Mouse (Mus musculus) macrophage (primary cell): ENCODE data around the gene Rab6b. TPM values are rescaled to one million over a fixed set of nuclear protein-coding genes. Genes with fewer than 3 reads are reported as not detected.

Source experiments
- H3K27ac ChIP-seq: fragments of 350-480 bp; formaldehyde crosslinking; 2 replicates; pipeline ENCODE4 v1.9.0; 2021
- H3K36me3 ChIP-seq: fragments of 350-480 bp; formaldehyde crosslinking; 2 replicates; pipeline ENCODE4 v1.9.0; 2021; ENCODE audit errors: inconsistent target
- H3K4me3 ChIP-seq: fragments of 350-480 bp; formaldehyde crosslinking; 2 replicates; pipeline ENCODE4 v1.9.0; 2021; ENCODE audit errors: inconsistent target
- H3K79me2 ChIP-seq: fragments of 350-480 bp; formaldehyde crosslinking; 2 replicates; pipeline ENCODE4 v1.9.0; 2021; ENCODE audit errors: inconsistent target
- WGBS: methylation state at CpG from one replicate; pipeline ENCODE4 v1.1.7; 2026; ENCODE audit warnings: inconsistent platforms; ENCODE audit not compliant: missing documents; 5-methylcytosine and 5-hydroxymethylcytosine counted together
- polyA plus RNA-seq: library from polyadenylated mRNA; stranded (reverse); fragments of 250-400 nt; gene quantifications from 3 replicates; pipeline ENCODE4 v1.2.4, GENCODE M21; 2018; ENCODE audit warnings: inconsistent platforms

The Rab6b gene
- polyA plus RNA-seq, 1 experiment from 2014 or later: 3.2 TPM

DNA sequence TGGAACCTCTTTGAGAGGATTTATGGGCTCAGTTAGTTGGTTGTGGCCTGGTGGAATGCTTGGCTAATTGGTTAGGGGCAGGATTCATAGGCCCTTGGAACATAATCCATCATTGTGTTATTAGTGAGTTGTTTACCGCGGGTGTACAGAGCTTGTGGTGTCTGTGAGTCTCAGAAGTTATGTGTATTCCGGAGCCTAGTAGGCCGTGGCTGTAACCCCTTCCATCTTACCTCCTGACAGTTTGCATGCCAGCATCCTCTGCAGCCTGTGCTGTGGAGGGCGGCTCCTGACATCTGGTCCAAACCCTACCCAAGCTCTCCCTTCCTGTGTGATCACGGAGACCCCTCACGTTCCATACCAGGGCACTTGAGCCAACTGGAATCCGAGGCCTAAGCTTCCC lies 2.7 kb downstream of the Rab6b start:
- Histone ChIP-seq H3K36me3 (no peaks in the 10 kb centered on the region), H3K4me3 (no peak overlapping the region), H3K79me2 (no peaks in the 10 kb centered on the region), H3K27ac (no peak overlapping the region)
- 92% methylated on average over 8 of the region's 8 CpGs for WGBS

DNA sequence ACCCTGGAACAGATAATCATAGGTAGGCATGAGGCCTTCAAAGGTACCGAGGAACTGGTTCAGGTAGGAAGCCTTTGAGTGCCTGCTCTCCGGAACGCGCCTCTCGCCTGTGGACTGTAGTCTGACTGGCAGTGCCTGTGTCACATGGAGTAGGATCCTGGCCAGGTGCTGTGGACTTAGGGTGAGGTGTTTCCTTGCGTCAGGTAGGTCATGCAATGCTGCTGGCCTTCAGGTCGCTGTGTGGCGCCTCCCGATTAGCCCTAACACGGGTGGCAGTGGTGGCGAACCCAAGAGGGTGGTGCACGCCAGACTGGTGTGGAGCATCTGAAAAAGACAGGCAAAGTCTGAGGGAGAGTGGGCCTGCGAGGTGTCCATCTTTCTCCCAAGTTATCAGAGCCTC lies 3.3 kb downstream of the Rab6b start:
- 96% methylated on average over 13 of the region's 13 CpGs for WGBS
- no peaks in the 10 kb centered on the region for H3K79me2 ChIP-seq
- H3K4me3 ChIP-seq: no peak overlapping the region
- H3K36me3 ChIP-seq: no peaks in the 10 kb centered on the region
- H3K27ac ChIP-seq: no peak overlapping the region

GRCm38 (mm10) chr9:103116941-103117340 lies 5.4 kb downstream of the Rab6b start:
- Histone ChIP-seq H3K79me2 (no peaks in the 10 kb centered on the region), H3K36me3 (no peaks in the 10 kb centered on the region), H3K4me3 (no peak overlapping the region), H3K27ac (no peak overlapping the region)
- 73% methylated on average over 4 of the region's 4 CpGs for WGBS

DNA sequence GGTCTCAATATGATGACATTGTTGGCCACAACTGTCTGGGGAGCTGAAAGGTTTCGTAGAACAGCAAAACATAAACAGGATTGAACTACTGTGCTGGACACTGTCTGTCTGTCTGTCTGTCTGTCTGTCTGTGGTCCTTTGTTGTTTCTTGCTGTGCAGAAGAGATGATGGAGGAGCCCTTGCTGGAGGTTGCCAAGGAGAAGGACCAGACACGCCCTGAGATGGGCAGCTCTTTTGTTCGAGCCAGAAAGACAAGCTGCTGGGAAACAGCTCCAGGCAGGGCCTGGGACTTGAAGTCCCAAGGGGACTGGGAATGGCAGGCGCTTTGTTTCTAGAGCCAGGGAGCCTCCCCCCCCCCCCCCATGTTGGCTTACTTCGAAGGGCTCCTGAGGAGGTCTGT lies 5.9 kb downstream of the Rab6b start:
- WGBS: 87% methylated on average over 5 of the region's 5 CpGs
- no peak overlapping the region for H3K4me3 ChIP-seq
- no peaks in the 10 kb centered on the region for H3K79me2 ChIP-seq
- no peaks in the 10 kb centered on the region for H3K36me3 ChIP-seq
- no peak overlapping the region for H3K27ac ChIP-seq

GRCm38 (mm10) chr9:103117951-103118350 lies 6.4 kb downstream of the Rab6b start:
- Histone ChIP-seq H3K36me3 (no peaks in the 10 kb centered on the region), H3K27ac (no peak overlapping the region), H3K79me2 (no peaks in the 10 kb centered on the region), H3K4me3 (no peak overlapping the region)
- 93% methylated on average over 8 of the region's 8 CpGs for WGBS

- Histone ChIP-seq H3K36me3 (no peaks in the 10 kb centered on the region), H3K27ac (no peak overlapping the region), H3K4me3 (no peak overlapping the region), H3K79me2 (no peaks in the 10 kb centered on the region)
- WGBS: 68% methylated on average over 5 of the region's 5 CpGs
Measured at GRCm38 (mm10) chr9:103118651-103119275, 7.2 kb downstream of the Rab6b start.

DNA sequence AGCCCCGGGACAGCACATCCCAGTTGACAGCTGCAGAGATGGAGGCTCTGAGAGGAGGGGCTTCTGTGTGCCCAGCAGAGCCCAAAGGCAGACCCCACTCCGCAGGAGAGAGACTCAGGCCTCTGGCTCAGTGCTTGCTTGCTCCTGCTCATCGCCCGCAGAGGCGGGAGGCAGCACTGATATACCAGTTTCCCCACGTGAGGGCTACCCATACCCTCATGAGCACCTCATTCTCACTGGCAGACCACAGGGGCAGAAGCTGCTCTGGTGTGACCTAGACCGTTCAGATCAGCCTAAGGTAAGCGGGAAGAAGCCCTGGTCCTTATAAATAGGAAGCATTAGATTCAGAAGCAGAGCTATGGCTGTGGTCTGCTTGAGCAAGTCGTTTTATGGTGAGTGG lies 8.2 kb downstream of the Rab6b start:
- no peak overlapping the region for H3K27ac ChIP-seq
- H3K79me2 ChIP-seq: no peaks in the 10 kb centered on the region
- 94% methylated on average over 9 of the region's 9 CpGs for WGBS
- H3K36me3 ChIP-seq: no peaks in the 10 kb centered on the region
- no peak overlapping the region for H3K4me3 ChIP-seq

- no peak overlapping the region for H3K4me3 ChIP-seq
- no peaks in the 10 kb centered on the region for H3K36me3 ChIP-seq
- no peaks in the 10 kb centered on the region for H3K79me2 ChIP-seq
- no peak overlapping the region for H3K27ac ChIP-seq
- WGBS: 69% methylated on average over 2 of the region's 2 CpGs
Measured at GRCm38 (mm10) chr9:103120231-103120630, 8.6 kb downstream of the Rab6b start.

DNA sequence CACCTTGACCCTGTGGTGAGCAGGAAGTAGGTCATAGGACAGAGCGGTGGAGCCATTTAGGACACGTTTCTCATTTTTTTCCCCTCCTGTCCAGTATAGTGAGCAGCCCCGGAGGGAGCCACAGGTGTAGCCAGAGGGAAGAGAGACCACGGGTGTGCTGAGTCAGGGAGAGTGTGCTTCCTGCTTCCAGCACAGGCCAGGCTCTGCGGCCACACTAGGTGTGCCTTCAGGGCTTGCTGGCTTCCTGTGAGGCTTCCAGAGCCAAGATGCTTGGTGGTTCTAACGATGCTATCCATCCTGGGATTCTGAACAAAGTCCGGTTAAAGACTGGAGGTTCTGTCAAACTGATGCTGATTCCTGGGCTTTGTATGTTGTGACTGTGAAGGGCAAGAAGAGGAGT lies 10.0 kb downstream of the Rab6b start:
- WGBS: 36% methylated on average over 7 of the region's 7 CpGs
- Histone ChIP-seq H3K27ac (no peak overlapping the region), H3K79me2 (no peaks in the 10 kb centered on the region), H3K4me3 (no peak overlapping the region), H3K36me3 (no peaks in the 10 kb centered on the region)

GRCm38 (mm10) chr9:103124746-103125145 lies 13.2 kb downstream of the Rab6b start:
- Histone ChIP-seq H3K27ac (no peak overlapping the region), H3K36me3 (no peaks in the 10 kb centered on the region), H3K4me3 (no peak overlapping the region), H3K79me2 (no peaks in the 10 kb centered on the region)
- 90% methylated on average over 4 of the region's 4 CpGs for WGBS

GRCm38 (mm10) chr9:103133493-103134124 lies 22.0 kb downstream of the Rab6b start:
- WGBS: 94% methylated on average over 6 of the region's 6 CpGs

DNA sequence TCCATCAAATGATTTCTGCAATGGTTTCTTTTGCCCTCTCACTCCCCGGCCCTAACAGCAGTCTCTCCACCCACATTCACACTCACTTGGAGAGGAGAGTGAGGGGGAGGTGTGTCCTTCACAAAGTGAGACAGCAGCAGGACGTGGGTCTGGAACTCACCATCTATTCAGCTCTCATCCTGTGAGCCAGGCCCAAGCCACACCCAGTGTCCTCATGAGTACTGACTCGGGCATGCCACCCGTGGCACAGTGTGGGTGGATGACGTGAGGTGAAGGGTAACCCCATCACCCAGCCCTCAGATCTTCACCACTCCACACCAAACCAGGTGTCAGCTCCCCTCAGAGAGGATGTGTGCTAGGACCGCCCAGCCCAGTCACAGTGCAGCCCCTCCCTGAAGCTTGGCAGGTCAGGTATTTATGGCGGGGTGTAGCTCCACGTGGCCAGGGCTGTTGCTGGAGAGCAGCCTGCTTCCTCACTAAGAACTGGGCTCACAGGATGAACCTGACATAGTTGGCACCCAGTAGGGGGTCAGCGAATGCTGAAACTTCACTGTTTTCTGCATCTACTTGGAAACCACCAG lies 23.0 kb downstream of the Rab6b start:
- no peaks in the 10 kb centered on the region for H3K79me2 ChIP-seq
- no peak overlapping the region for H3K4me3 ChIP-seq
- H3K27ac ChIP-seq: no peak overlapping the region
- no peaks in the 10 kb centered on the region for H3K36me3 ChIP-seq
- 75% methylated on average over 9 of the region's 9 CpGs for WGBS

More at GRCm38 (mm10) chr9:103133493-103134124, 22.0 kb downstream of the Rab6b start:
- Histone ChIP-seq H3K36me3 (no peaks in the 10 kb centered on the region), H3K79me2 (no peaks in the 10 kb centered on the region), H3K4me3 (no peak overlapping the region), H3K27ac (no peak overlapping the region)

DNA sequence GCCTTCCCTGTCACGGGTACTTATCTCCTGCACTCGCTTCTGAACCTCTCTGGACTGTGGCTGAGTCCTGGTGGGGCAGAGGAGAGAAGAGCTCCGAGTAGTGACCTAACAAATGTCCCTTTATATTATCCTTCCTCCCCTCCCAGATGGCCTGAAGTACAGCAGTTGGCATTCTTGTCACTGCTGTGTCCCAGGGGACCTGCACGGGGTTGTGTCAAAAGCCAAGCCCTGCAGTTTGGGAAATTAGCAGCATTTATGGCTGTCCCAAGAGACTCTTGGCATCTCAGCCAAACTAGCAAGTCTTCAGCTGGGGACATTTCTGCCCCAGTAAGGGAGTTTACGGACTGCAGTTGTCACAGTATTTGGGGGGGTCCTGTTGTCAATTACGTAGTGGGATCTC lies 27.9 kb downstream of the Rab6b start:
- no peaks in the 10 kb centered on the region for H3K79me2 ChIP-seq
- WGBS: 91% methylated on average over 6 of the region's 6 CpGs
- no peak overlapping the region for H3K4me3 ChIP-seq
- H3K36me3 ChIP-seq: no peaks in the 10 kb centered on the region
- H3K27ac ChIP-seq: no peak overlapping the region

- Histone ChIP-seq H3K79me2 (no peaks in the 10 kb centered on the region), H3K4me3 (no peak overlapping the region)
- 96% methylated on average over 6 of the region's 6 CpGs for WGBS
Measured at GRCm38 (mm10) chr9:103140384-103140783, 28.8 kb downstream of the Rab6b start.

DNA sequence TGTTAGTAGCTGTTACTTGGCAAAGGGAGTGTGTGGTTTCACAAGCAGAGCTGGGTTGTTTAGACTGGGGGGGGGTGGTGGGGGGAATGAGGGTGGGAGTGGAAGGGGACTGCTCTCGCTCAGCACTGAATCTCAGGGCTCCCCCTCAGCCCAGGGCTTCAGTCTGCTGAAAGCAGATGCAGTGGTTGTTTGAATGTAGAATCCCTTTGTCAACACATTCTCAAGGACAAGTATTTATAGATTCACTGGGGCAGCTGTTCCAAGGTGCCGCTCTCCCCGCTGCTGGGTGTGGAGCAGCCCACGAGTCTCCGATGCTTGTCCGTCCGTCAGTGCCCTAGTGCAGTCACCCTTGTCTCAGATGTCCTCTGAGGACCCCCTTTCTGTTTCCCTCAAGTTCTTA lies 29.7 kb downstream of the Rab6b start:
- Histone ChIP-seq H3K36me3 (no peaks in the 10 kb centered on the region), H3K27ac (no peak overlapping the region), H3K79me2 (no peaks in the 10 kb centered on the region), H3K4me3 (no peak overlapping the region)
- WGBS: 96% methylated on average over 7 of the region's 7 CpGs

More at GRCm38 (mm10) chr9:103140384-103140783, 28.8 kb downstream of the Rab6b start:
- H3K36me3 ChIP-seq: no peaks in the 10 kb centered on the region
- H3K27ac ChIP-seq: no peak overlapping the region
